Mouse (Mus musculus): ENCODE results near the gene Rgl3. TPM values are rescaled to one million over a fixed set of nuclear protein-coding genes. Genes with fewer than 3 reads are reported as not detected.
A peak's percentile ranks its signal among the peaks of the same experiment; 100 is the strongest.

Gene Rgl3
- polyA plus RNA-seq (2015; fragmentation: Nextera tagmentation; extraction: Ambion mirVana): 0.14 and 0.32 TPM in 2 replicates

- DNase-seq (peak; percentile 45), ATAC-seq (peak; percentile 38; the same call in 1 of the 2 replicates)
- peaks cover 61% of the 10 kb centered on the region for H3K27me3 ChIP-seq (ENCODE audit: insufficient read depth, low read length)
- peaks cover 23% of the 10 kb centered on the region for H3K4me1 ChIP-seq (ENCODE audit: insufficient read depth)
- whole genome bisulfite sequencing (ENCODE audit: insufficient replicate concordance): 3% methylated on average over 40 of the region's 42 CpGs
- TF ChIP-seq EP300 (IDR thresholded peaks at IDR 0.05; ENCODE audit: low read depth): no peak
- peak; percentile 22 for TF ChIP-seq CTCF (IDR thresholded peaks at IDR 0.05; ENCODE audit: low read depth)
- H3K9me3 ChIP-seq (ENCODE audit: low read length): no peaks in the 10 kb centered on the region
- no peak within 1 kb of the TSS for H3K27ac ChIP-seq (ENCODE audit: low read depth)
- no peaks in the 10 kb centered on the region for H3K36me3 ChIP-seq (replicated peaks; ENCODE audit: insufficient read depth, low read length)
- peak within 1 kb of the TSS; percentile 72 for H3K4me2 ChIP-seq (ENCODE audit: low read depth, low read length)
- peak within 1 kb of the TSS; percentile 48 for H3K4me3 ChIP-seq (ENCODE audit: low read depth, low read length)
- no peak within 1 kb of the TSS; the same call in 1 of the 2 replicates for H3K9ac ChIP-seq (replicated peaks)
Measured at GRCm38 (mm10) chr9:21989230-21990110, at the start of gene Rgl3. Gene Rgl3, minus strand, starts transcription at chr9:21989446.

GRCm38 (mm10) chr9:22037826-22038225 lies 48.6 kb upstream of the Rgl3 start:
- no peaks in the 10 kb centered on the region for H3K27me3 ChIP-seq (ENCODE audit: insufficient read depth, low read length)
- no peak for DNase-seq
- TF ChIP-seq CTCF (IDR thresholded peaks at IDR 0.05; ENCODE audit: low read depth) (no peak), EP300 (IDR thresholded peaks at IDR 0.05; ENCODE audit: low read depth) (no peak)
- no peak overlapping the region for H3K27ac ChIP-seq (ENCODE audit: low read depth)
- no peaks in the 10 kb centered on the region for H3K4me1 ChIP-seq (ENCODE audit: insufficient read depth)
- H3K4me2 ChIP-seq (ENCODE audit: low read depth, low read length): no peak overlapping the region
- no peak for ATAC-seq
- 67% methylated on average over 10 of the region's 10 CpGs for WGBS (ENCODE audit: insufficient replicate concordance)
- H3K9me3 ChIP-seq (ENCODE audit: low read length): 0 out of 2 replicates have a peak, but pooled peaks cover 2% of the 10 kb centered on the region
- H3K9ac ChIP-seq (replicated peaks): no peak overlapping the region
- no peak overlapping the region for H3K4me3 ChIP-seq (ENCODE audit: low read depth, low read length)
- H3K36me3 ChIP-seq (replicated peaks; ENCODE audit: insufficient read depth, low read length): no peaks in the 10 kb centered on the region

- 59% methylated on average over 6 of the region's 6 CpGs for WGBS (ENCODE audit: insufficient replicate concordance)
- 0 out of 2 replicates have a peak, but pooled peaks cover 2% of the 10 kb centered on the region for H3K9me3 ChIP-seq (ENCODE audit: low read length)
- no peak overlapping the region for H3K4me3 ChIP-seq (ENCODE audit: low read depth, low read length)
- no peaks in the 10 kb centered on the region for H3K36me3 ChIP-seq (replicated peaks; ENCODE audit: insufficient read depth, low read length)
- H3K27me3 ChIP-seq (ENCODE audit: insufficient read depth, low read length): no peaks in the 10 kb centered on the region
- H3K27ac ChIP-seq (ENCODE audit: low read depth): no peak overlapping the region
- TF ChIP-seq EP300 (IDR thresholded peaks at IDR 0.05; ENCODE audit: low read depth) (no peak), CTCF (IDR thresholded peaks at IDR 0.05; ENCODE audit: low read depth) (no peak)
- DNase-seq (no peak), ATAC-seq (no peak)
- H3K4me2 ChIP-seq (ENCODE audit: low read depth, low read length): no peak overlapping the region
- H3K4me1 ChIP-seq (ENCODE audit: insufficient read depth): no peaks in the 10 kb centered on the region
- H3K9ac ChIP-seq (replicated peaks): no peak overlapping the region
Measured at GRCm38 (mm10) chr9:22035300-22036044, 46.2 kb upstream of the Rgl3 start.

- Histone ChIP-seq H3K4me1 (ENCODE audit: insufficient read depth) (no peaks in the 10 kb centered on the region), H3K27me3 (ENCODE audit: insufficient read depth, low read length) (no peaks in the 10 kb centered on the region), H3K27ac (ENCODE audit: low read depth) (no peak overlapping the region), H3K36me3 (replicated peaks; ENCODE audit: insufficient read depth, low read length) (no peaks in the 10 kb centered on the region), H3K4me2 (ENCODE audit: low read depth, low read length) (no peak overlapping the region), H3K9me3 (ENCODE audit: low read length) (0 out of 2 replicates have a peak, but pooled peaks cover 2% of the 10 kb centered on the region), H3K9ac (replicated peaks) (no peak overlapping the region), H3K4me3 (ENCODE audit: low read depth, low read length) (no peak overlapping the region)
- 81% methylated on average over 9 of the region's 9 CpGs for WGBS (ENCODE audit: insufficient replicate concordance)
- TF ChIP-seq CTCF (IDR thresholded peaks at IDR 0.05; ENCODE audit: low read depth) (no peak), EP300 (IDR thresholded peaks at IDR 0.05; ENCODE audit: low read depth) (no peak)
- DNase-seq: no peak
- no peak for ATAC-seq
Measured at GRCm38 (mm10) chr9:22030386-22030785, 41.1 kb upstream of the Rgl3 start.

- no peaks in the 10 kb centered on the region for H3K4me1 ChIP-seq (ENCODE audit: insufficient read depth)
- no peak overlapping the region for H3K27ac ChIP-seq (ENCODE audit: low read depth)
- no peaks in the 10 kb centered on the region for H3K36me3 ChIP-seq (replicated peaks; ENCODE audit: insufficient read depth, low read length)
- no peak for TF ChIP-seq CTCF (IDR thresholded peaks at IDR 0.05; ENCODE audit: low read depth)
- TF ChIP-seq EP300 (IDR thresholded peaks at IDR 0.05; ENCODE audit: low read depth): no peak
- DNase-seq (no peak), ATAC-seq (no peak)
- no peak overlapping the region for H3K4me2 ChIP-seq (ENCODE audit: low read depth, low read length)
- no peak overlapping the region for H3K4me3 ChIP-seq (ENCODE audit: low read depth, low read length)
- no peaks in the 10 kb centered on the region for H3K27me3 ChIP-seq (ENCODE audit: insufficient read depth, low read length)
- no peak overlapping the region for H3K9ac ChIP-seq (replicated peaks)
- 0 out of 2 replicates have a peak, but pooled peaks cover under 1% of the 10 kb centered on the region for H3K9me3 ChIP-seq (ENCODE audit: low read length)
- WGBS (ENCODE audit: insufficient replicate concordance): 48% methylated on average over 7 of the region's 7 CpGs
Measured at GRCm38 (mm10) chr9:22028467-22028866, 39.2 kb upstream of the Rgl3 start.

- Histone ChIP-seq H3K36me3 (replicated peaks; ENCODE audit: insufficient read depth, low read length) (no peaks in the 10 kb centered on the region), H3K4me2 (ENCODE audit: low read depth, low read length) (no peak overlapping the region), H3K4me3 (ENCODE audit: low read depth, low read length) (no peak overlapping the region), H3K9me3 (ENCODE audit: low read length) (no peaks in the 10 kb centered on the region), H3K9ac (replicated peaks) (no peak overlapping the region), H3K27ac (ENCODE audit: low read depth) (no peak overlapping the region), H3K4me1 (ENCODE audit: insufficient read depth) (no peaks in the 10 kb centered on the region), H3K27me3 (ENCODE audit: insufficient read depth, low read length) (no peaks in the 10 kb centered on the region)
- TF ChIP-seq CTCF (IDR thresholded peaks at IDR 0.05; ENCODE audit: low read depth) (no peak), EP300 (IDR thresholded peaks at IDR 0.05; ENCODE audit: low read depth) (no peak)
- DNase-seq (peak; percentile 54), ATAC-seq (peak; percentile 87)
- WGBS (ENCODE audit: insufficient replicate concordance): 51% methylated on average over 8 of the region's 8 CpGs
Measured at GRCm38 (mm10) chr9:22024592-22024991, 35.3 kb upstream of the Rgl3 start.

Measured in liver, postnatal 0 days (tissue).